Mouse (Mus musculus) forebrain, postnatal 0 days (tissue): Measurements from ENCODE around the gene A330070K13Rik. TPM values are rescaled to one million over a fixed set of nuclear protein-coding genes. Genes with fewer than 3 reads are reported as not detected.
A peak's percentile ranks its signal among the peaks of the same experiment; 100 is the strongest.

ENCODE experiments used
- ATAC-seq: fragments of 200-750 bp; cut with Nextera tagmentation; 2 replicates; pipeline ENCODE4 v1.8.0; 2017; ENCODE audit warnings: mild to moderate bottlenecking, moderate library complexity
- DNase-seq: peaks from one replicate; pipeline ENCODE4 v3.0.0-alpha.2; 2015
- H3K27ac ChIP-seq: fragments of 300-500 bp; sonication (generic); 2 replicates; pipeline ENCODE4 v1.5.1; 2014; ENCODE audit warnings: low read depth, mild to moderate bottlenecking, antibody characterized with exemption, low read length, moderate library complexity, mixed read lengths
- H3K27me3 ChIP-seq: fragments of 300-500 bp; sonication (generic); 2 replicates; pipeline ENCODE4 v1.6.1; 2014; ENCODE audit warnings: mild to moderate bottlenecking, low read length, mixed read lengths; ENCODE audit not compliant: insufficient read depth
- H3K36me3 ChIP-seq: fragments of 300-500 bp; sonication (generic); 2 replicates; pipeline ENCODE4 v1.6.1; 2014; ENCODE audit warnings: mild to moderate bottlenecking, moderate library complexity; ENCODE audit not compliant: insufficient read depth
- H3K4me1 ChIP-seq: fragments of 300-500 bp; sonication (generic); 2 replicates; pipeline ENCODE4 v1.6.1; 2014; ENCODE audit warnings: antibody characterized with exemption; ENCODE audit not compliant: insufficient read depth
- H3K4me2 ChIP-seq: fragments of 300-500 bp; sonication (generic); 2 replicates; pipeline ENCODE4 v1.6.1; 2014; ENCODE audit warnings: low read depth, mild to moderate bottlenecking, moderate library complexity
- H3K4me3 ChIP-seq: fragments of 300-500 bp; sonication (generic); 2 replicates; pipeline ENCODE4 v1.5.1; 2014; ENCODE audit warnings: low read depth, low read length, mixed read lengths
- H3K9ac ChIP-seq: fragments of 300-500 bp; sonication (generic); 2 replicates; pipeline ENCODE4 v1.6.1; 2014; ENCODE audit warnings: mild to moderate bottlenecking
- H3K9me3 ChIP-seq: fragments of 300-500 bp; sonication (generic); 2 replicates; pipeline ENCODE4 v1.6.1; 2016; ENCODE audit warnings: low read length
- CTCF ChIP-seq: sonication (generic); IDR thresholded peaks from 2 replicates; pipeline ENCODE4 v1.5.1; 2016; ENCODE audit warnings: antibody characterized with exemption, control low read depth, low read depth
- WGBS: fragments of 180-500 bp; shearing (Covaris S2); extraction: QIAGEN DNeasy Blood & Tissue Kit; methylation state at CpG from one replicate; pipeline ENCODE4 v1.1.7; 2014; 5-methylcytosine and 5-hydroxymethylcytosine counted together
- polyA plus RNA-seq: library from polyadenylated mRNA; unstranded; fragments of >200 nt; fragmentation: Nextera tagmentation; extraction: Ambion mirVana; gene quantifications from 2 replicates; pipeline ENCODE4 v1.2.1, GENCODE M21; 2015
- total RNA-seq: library from RNA; depleted of rRNA; stranded (reverse); fragments of >200 nt; gene quantifications from 2 replicates; pipeline ENCODE4 v1.2.3, GENCODE M21; 2014

The A330070K13Rik gene
- total and polyA plus RNA-seq, 2 experiments from 2014 or later, result 0.27 TPM; not detected in 1

- DNase-seq, result no peak
- H3K36me3 ChIP-seq, result no peaks in the 10 kb centered on the region
- H3K27me3 ChIP-seq, result no peaks in the 10 kb centered on the region
- peak; percentile 44 for TF ChIP-seq CTCF
- no peak for ATAC-seq
- H3K9ac ChIP-seq, result no peak overlapping the region
- H3K4me2 ChIP-seq, result no peak overlapping the region
- no peaks in the 10 kb centered on the region for H3K9me3 ChIP-seq
- WGBS, result 32% methylated on average over 8 of the region's 8 CpGs
- H3K27ac ChIP-seq, result no peak overlapping the region
- 0 out of 2 replicates have a peak, but pooled peaks cover 4% of the 10 kb centered on the region for H3K4me1 ChIP-seq
- no peak overlapping the region for H3K4me3 ChIP-seq
Observed at GRCm38 (mm10) chr5:130393618-130394355, 9.4 kb upstream of the A330070K13Rik start.

- Histone ChIP-seq H3K4me1 (peaks cover 7% of the 10 kb centered on the region; the same call in 1 of the 2 replicates), H3K4me2 (no peak overlapping the region), H3K9me3 (no peaks in the 10 kb centered on the region), H3K27ac (no peak overlapping the region), H3K27me3 (no peaks in the 10 kb centered on the region), H3K36me3 (no peaks in the 10 kb centered on the region), H3K4me3 (no peak overlapping the region), H3K9ac (no peak overlapping the region)
- WGBS, result 63% methylated on average over 7 of the region's 7 CpGs
- ATAC-seq (no peak), DNase-seq (no peak)
- TF ChIP-seq CTCF, result no peak
Observed at GRCm38 (mm10) chr5:130386418-130386817, 2.0 kb upstream of the A330070K13Rik start.

GRCm38 (mm10) chr5:130375411-130375810, 9.0 kb downstream of the A330070K13Rik start:
- 93% methylated on average over 3 of the region's 3 CpGs for WGBS
- TF ChIP-seq CTCF, result no peak
- Histone ChIP-seq H3K9me3 (no peaks in the 10 kb centered on the region), H3K27ac (no peak overlapping the region), H3K4me2 (no peak overlapping the region), H3K4me3 (no peak overlapping the region), H3K9ac (no peak overlapping the region), H3K4me1 (no peaks in the 10 kb centered on the region), H3K36me3 (no peaks in the 10 kb centered on the region), H3K27me3 (no peaks in the 10 kb centered on the region)
- DNase-seq (no peak), ATAC-seq (no peak)

- Histone ChIP-seq H3K9me3 (no peaks in the 10 kb centered on the region), H3K27ac (no peak within 1 kb of the TSS), H3K4me1 (no peaks in the 10 kb centered on the region), H3K36me3 (no peaks in the 10 kb centered on the region), H3K4me2 (no peak within 1 kb of the TSS), H3K27me3 (no peaks in the 10 kb centered on the region), H3K9ac (no peak within 1 kb of the TSS), H3K4me3 (no peak within 1 kb of the TSS)
- ATAC-seq (no peak), DNase-seq (no peak)
- 52% methylated on average over 11 of the region's 11 CpGs for WGBS
- no peak for TF ChIP-seq CTCF
Observed at GRCm38 (mm10) chr5:130369237-130369636, 15.2 kb downstream of the A330070K13Rik start, which contains the start of gene Caln1. Caln1 (plus strand) TSS chr5:130369455.

- Histone ChIP-seq H3K4me1 (no peaks in the 10 kb centered on the region), H3K9ac (no peak overlapping the region), H3K36me3 (no peaks in the 10 kb centered on the region), H3K4me2 (no peak overlapping the region), H3K27ac (no peak overlapping the region), H3K4me3 (no peak overlapping the region), H3K27me3 (no peaks in the 10 kb centered on the region), H3K9me3 (no peaks in the 10 kb centered on the region)
- WGBS, result 82% methylated on average over 6 of the region's 6 CpGs
- ATAC-seq, result no peak
- DNase-seq, result no peak
- TF ChIP-seq CTCF, result no peak
Observed at GRCm38 (mm10) chr5:130368236-130368635, 16.2 kb downstream of the A330070K13Rik start.

- WGBS, result 60% methylated on average over 3 of the region's 3 CpGs
- no peak for ATAC-seq
Observed at GRCm38 (mm10) chr5:130363773-130364172, 20.7 kb downstream of the A330070K13Rik start.

GRCm38 (mm10) chr5:130363111-130363510, 21.3 kb downstream of the A330070K13Rik start:
- H3K4me3 ChIP-seq, result no peak overlapping the region
- H3K4me2 ChIP-seq, result no peak overlapping the region
- no peak overlapping the region for H3K9ac ChIP-seq
- no peak for DNase-seq
- no peaks in the 10 kb centered on the region for H3K36me3 ChIP-seq
- no peaks in the 10 kb centered on the region for H3K27me3 ChIP-seq
- no peak for TF ChIP-seq CTCF
- WGBS, result 66% methylated on average over 4 of the region's 4 CpGs
- H3K4me1 ChIP-seq, result no peaks in the 10 kb centered on the region
- H3K27ac ChIP-seq, result no peak overlapping the region
- ATAC-seq, result no peak
- no peaks in the 10 kb centered on the region for H3K9me3 ChIP-seq

More at GRCm38 (mm10) chr5:130363773-130364172, 20.7 kb downstream of the A330070K13Rik start:
- no peaks in the 10 kb centered on the region for H3K36me3 ChIP-seq
- H3K27ac ChIP-seq, result no peak overlapping the region
- no peak overlapping the region for H3K4me3 ChIP-seq
- DNase-seq, result no peak
- H3K4me1 ChIP-seq, result no peaks in the 10 kb centered on the region
- no peaks in the 10 kb centered on the region for H3K27me3 ChIP-seq
- no peak overlapping the region for H3K4me2 ChIP-seq
- TF ChIP-seq CTCF, result no peak
- no peaks in the 10 kb centered on the region for H3K9me3 ChIP-seq
- H3K9ac ChIP-seq, result no peak overlapping the region
